Mouse (Mus musculus): ENCODE results near the gene Gm20661. TPM values are rescaled to one million over a fixed set of nuclear protein-coding genes. Genes with fewer than 3 reads are reported as not detected.
"Not testable (repeated sequence)": the region's sequence is repeated elsewhere in the genome, so short reads cannot be mapped to it uniquely, and the experiment has no call there.

Gm20661 gene
- total RNA-seq, 2 experiments from 2014 or later, result 0.33 to 0.40 TPM

GRCm38 (mm10) chr9:108001922-108002770 lies 19.3 kb downstream of the Gm20661 start, which contains the start of gene Ip6k1:
Gene Ip6k1 (plus strand): TSS chr9:108002501.
- peak; percentile 100 for DNase-seq

GRCm38 (mm10) chr9:108002778-108003530 lies 20.1 kb downstream of the Gm20661 start:
- no peak for DNase-seq

GRCm38 (mm10) chr9:108003531-108003890 lies 20.7 kb downstream of the Gm20661 start:
- DNase-seq, result peak in 1 of 2 experiments; percentile 20

GRCm38 (mm10) chr9:108008041-108008440 lies 25.2 kb downstream of the Gm20661 start:
- DNase-seq, result no peak

- DNase-seq, result no peak
These were observed 27.5 kb downstream of the Gm20661 start for GRCm38 (mm10) chr9:108010385-108010784.

GRCm38 (mm10) chr9:108013577-108013976 lies 30.7 kb downstream of the Gm20661 start:
- DNase-seq, result not testable (repeated sequence)

- DNase-seq, result no peak
These were observed 34.3 kb downstream of the Gm20661 start for GRCm38 (mm10) chr9:108017127-108017526.

GRCm38 (mm10) chr9:108020741-108021140 lies 37.9 kb downstream of the Gm20661 start:
- DNase-seq, result peak in 1 of 2 experiments; percentile 7

- DNase-seq, result no peak
These were observed 40.4 kb downstream of the Gm20661 start for GRCm38 (mm10) chr9:108023216-108023615.

- DNase-seq, result no peak
These were observed 43.7 kb downstream of the Gm20661 start for GRCm38 (mm10) chr9:108026584-108026983.

GRCm38 (mm10) chr9:108027867-108028266 lies 45.0 kb downstream of the Gm20661 start:
- no peak for DNase-seq

- no peak for DNase-seq
These were observed 49.3 kb downstream of the Gm20661 start for GRCm38 (mm10) chr9:108032126-108032525.

- DNase-seq, result no peak
These were observed 52.7 kb downstream of the Gm20661 start for GRCm38 (mm10) chr9:108035331-108036156.

Other genes with a start within 250 kb of the Gm20661 start
- gene Rbm5, start 212.1 kb upstream of the Gm20661 start, total RNA-seq (2021), result 100 to 1,000 TPM in 1 of 2 experiments, 10 to 100 TPM in 1; 91.6 to 126 TPM
- gene Rbm6, start 109.8 kb upstream of the Gm20661 start, total RNA-seq (2021), result 10 to 100 TPM; 45.6 to 55.8 TPM
- gene Mon1a, start 94.9 kb upstream of the Gm20661 start, total RNA-seq (2021), result 10 to 100 TPM; 17.7 to 19.8 TPM
- 10 to 100 TPM in 1 of 2 experiments, 1 to 10 TPM in 1; 5.2 to 11.9 TPM for gene Mst1r, start 76.2 kb upstream of the Gm20661 start, total RNA-seq (2021)
- not detected for gene Actl11, start 54.6 kb upstream of the Gm20661 start, total RNA-seq (2021)
- gene Camkv, start 47.4 kb upstream of the Gm20661 start, total RNA-seq (2021), result 1 to 10 TPM; 2.9 to 3.6 TPM
- 1 to 10 TPM; 2.0 to 3.0 TPM for gene Traip, start 32.9 kb upstream of the Gm20661 start, total RNA-seq (2021)
- 10 to 100 TPM; 15.8 to 21.3 TPM for gene Uba7, start 7.6 kb upstream of the Gm20661 start, total RNA-seq (2021)
- gene Inka1, start 2.8 kb downstream of the Gm20661 start, total RNA-seq (2021), result 1 to 10 TPM; 4.0 to 5.7 TPM
- gene Cdhr4, start 9.4 kb downstream of the Gm20661 start, total RNA-seq (2021), result 1 to 10 TPM in 1 of 2 experiments, under 1 TPM in 1; 0.26 to 2.1 TPM
- 1 to 10 TPM; 1.1 to 1.7 TPM for gene Gm20662, start 13.3 kb downstream of the Gm20661 start, total RNA-seq (2021)
- gene Ip6k1, start 19.4 kb downstream of the Gm20661 start, total RNA-seq (2021), result 100 to 1,000 TPM; 124 to 129 TPM
- gene Gmppb, start 66.2 kb downstream of the Gm20661 start, total RNA-seq (2021), result 10 to 100 TPM; 27.0 to 28.5 TPM
- gene Amigo3, start 70.1 kb downstream of the Gm20661 start, total RNA-seq (2021), result 1 to 10 TPM; 4.5 to 4.7 TPM
- gene Mst1, start 97.4 kb downstream of the Gm20661 start, total RNA-seq (2021), result under 1 TPM; 0.17 to 0.49 TPM
- gene Rnf123, start 100.3 kb downstream of the Gm20661 start, total RNA-seq (2021), result 10 to 100 TPM; 54.3 to 57.1 TPM
- 10 to 100 TPM; 72.7 to 88.0 TPM for gene Apeh, start 111.5 kb downstream of the Gm20661 start, total RNA-seq (2021)
- gene Bsn, start 207.3 kb downstream of the Gm20661 start, total RNA-seq (2021), result 1 to 10 TPM; 3.2 to 4.3 TPM

Data from adrenal gland, postnatal 36 days (tissue).